Mouse (Mus musculus) small intestine, adult 2 months (tissue): Measurements from ENCODE around the gene Ier5l.

Source experiments
- CTCF ChIP-seq: fragments of 200-500 bp; IDR thresholded peaks from 2 replicates; pipeline ENCODE4 v1.5.1; 2012; ENCODE audit warnings: low read depth, mild to moderate bottlenecking, control low read depth, inconsistent platforms, low read length, moderate library complexity, mixed read lengths; ENCODE audit not compliant: insufficient replicate concordance, insufficient read length; ENCODE audit errors: extremely low read depth
- POLR2A ChIP-seq: fragments of 200-500 bp; IDR thresholded peaks from 2 replicates; pipeline ENCODE4 v1.6.1; 2012; ENCODE audit warnings: low read depth, mild to moderate bottlenecking, control low read depth, inconsistent platforms, low read length, moderate library complexity

- TF ChIP-seq CTCF (no peak), POLR2A (no peak)
Measured at GRCm38 (mm10) chr2:30458349-30458748, 15.7 kb downstream of the Ier5l start.
